Mouse (Mus musculus) right cerebral cortex, postnatal 36 days (tissue): ENCODE measurements around the gene Mturn.
A peak's percentile ranks its signal among the peaks of the same experiment; 100 is the strongest.

Experiments
- DNase-seq, 2 experiments: peaks; one replicate each; pipeline ENCODE4 v3.0.0; 2022; ENCODE audit warnings: low spot score in 2 of 2, mixed read lengths in 1 of 2

Gene Mturn

GRCm38 (mm10) chr6:54731726-54732125, 50.3 kb downstream of the Mturn start:
- no peak for DNase-seq

GRCm38 (mm10) chr6:54732721-54733120, 51.3 kb downstream of the Mturn start:
- DNase-seq: no peak

- DNase-seq: no peak
Observed at GRCm38 (mm10) chr6:54736126-54736525, 54.7 kb downstream of the Mturn start.

- no peak for DNase-seq
Observed at GRCm38 (mm10) chr6:54737255-54737654, 55.8 kb downstream of the Mturn start.

- DNase-seq: no peak
Observed at GRCm38 (mm10) chr6:54737684-54738083, 56.3 kb downstream of the Mturn start.

GRCm38 (mm10) chr6:54749056-54749455, 67.6 kb downstream of the Mturn start:
- DNase-seq: no peak

- peak; percentile 15 for DNase-seq
Observed at GRCm38 (mm10) chr6:54751621-54752020, 70.2 kb downstream of the Mturn start.

- no peak for DNase-seq
Observed at GRCm38 (mm10) chr6:54752076-54752475, 70.7 kb downstream of the Mturn start.
